Mouse (Mus musculus): ENCODE data around the gene Slc2a10. TPM values are rescaled to one million over a fixed set of nuclear protein-coding genes. Genes with fewer than 3 reads are reported as not detected.
A peak's percentile ranks its signal among the peaks of the same experiment; 100 is the strongest.
"Not testable (repeated sequence)": the region's sequence is repeated elsewhere in the genome, so short reads cannot be mapped to it uniquely, and the experiment has no call there.

The Slc2a10 gene
- polyA plus RNA-seq, 1 experiment from 2014 or later = 2.3 TPM

DNA sequence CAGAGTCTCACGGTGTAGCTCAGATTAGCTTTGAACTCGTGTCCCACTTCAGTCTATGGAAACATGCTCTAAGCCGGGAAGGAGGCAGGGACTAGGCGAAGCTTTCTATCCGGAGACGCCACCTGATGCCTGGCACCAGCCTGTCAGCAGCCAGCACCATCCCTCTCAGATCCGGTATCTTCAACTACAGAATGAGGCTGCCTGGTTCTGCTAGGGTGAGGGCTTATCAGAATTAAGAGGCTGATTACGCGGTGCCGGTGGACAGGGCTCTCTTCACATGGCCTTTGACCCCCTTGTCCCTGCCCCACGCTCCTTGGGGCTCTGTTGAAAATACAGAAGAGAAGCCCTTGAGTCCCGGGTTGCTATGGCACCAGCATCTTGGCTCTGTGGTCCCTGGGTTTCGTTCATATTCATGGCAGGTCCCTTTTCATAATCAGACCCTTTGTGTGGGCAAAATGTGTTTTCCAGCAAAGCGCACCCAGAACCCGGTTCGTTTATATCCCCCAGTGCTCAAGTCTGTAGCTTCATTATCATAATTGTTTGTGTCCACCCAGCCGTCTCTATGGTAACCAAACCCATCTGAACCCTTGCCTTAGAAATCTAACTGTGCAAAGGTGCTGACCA, 9.9 kb upstream of the Slc2a10 start:
- DNase-seq (ENCODE audit: low spot score) = peak; percentile 74
- Histone ChIP-seq H3K9ac (ENCODE audit: low read depth, low read length) (peak overlapping the region; percentile 84), H3K9me3 (ENCODE audit: control insufficient read depth, low read length) (no peaks in the 10 kb centered on the region), H3K4me2 (replicated peaks; ENCODE audit: low read depth, low read length) (peak overlapping the region; percentile 75), H3K36me3 (ENCODE audit: control insufficient read depth, insufficient read depth, low read length) (no peaks in the 10 kb centered on the region), H3K27me3 (ENCODE audit: control insufficient read depth, insufficient read depth, low read length) (no peaks in the 10 kb centered on the region), H3K4me3 (ENCODE audit: low read depth, low read length) (peak overlapping the region; percentile 73), H3K4me1 (replicated peaks; ENCODE audit: control insufficient read depth, insufficient read depth, low read length) (no peaks in the 10 kb centered on the region; the same call in 1 of the 2 replicates), H3K27ac (ENCODE audit: low read depth, low read length) (peak overlapping the region; percentile 87)
- WGBS = 13% methylated on average over 17 of the region's 17 CpGs
- ATAC-seq (ENCODE audit: low FRiP score) = peak; percentile 71

GRCm38 (mm10) chr2:165494495-165494894, 9.1 kb upstream of the Slc2a10 start:
- H3K36me3 ChIP-seq (ENCODE audit: control insufficient read depth, insufficient read depth, low read length) = no peaks in the 10 kb centered on the region
- WGBS = 43% methylated on average over 2 of the region's 2 CpGs

GRCm38 (mm10) chr2:165496251-165496650, 7.3 kb upstream of the Slc2a10 start:
- no peak for ATAC-seq (ENCODE audit: low FRiP score)
- DNase-seq (ENCODE audit: low spot score) = peak; percentile 56
- H3K4me2 ChIP-seq (replicated peaks; ENCODE audit: low read depth, low read length) = no peak overlapping the region

More at GRCm38 (mm10) chr2:165494495-165494894, 9.1 kb upstream of the Slc2a10 start:
- Histone ChIP-seq H3K9me3 (ENCODE audit: control insufficient read depth, low read length) (no peaks in the 10 kb centered on the region), H3K27ac (ENCODE audit: low read depth, low read length) (peak overlapping the region; percentile 87), H3K4me3 (ENCODE audit: low read depth, low read length) (no peak overlapping the region), H3K9ac (ENCODE audit: low read depth, low read length) (no peak overlapping the region), H3K27me3 (ENCODE audit: control insufficient read depth, insufficient read depth, low read length) (no peaks in the 10 kb centered on the region), H3K4me1 (replicated peaks; ENCODE audit: control insufficient read depth, insufficient read depth, low read length) (no peaks in the 10 kb centered on the region; the same call in 1 of the 2 replicates), H3K4me2 (replicated peaks; ENCODE audit: low read depth, low read length) (no peak overlapping the region)
- no peak for DNase-seq (ENCODE audit: low spot score)
- ATAC-seq (ENCODE audit: low FRiP score) = 0 out of 2 replicates have a peak, but pooled peaks have one; percentile 9

GRCm38 (mm10) chr2:165497706-165498275, 5.8 kb upstream of the Slc2a10 start:
- Histone ChIP-seq H3K36me3 (ENCODE audit: control insufficient read depth, insufficient read depth, low read length) (no peaks in the 10 kb centered on the region), H3K9me3 (ENCODE audit: control insufficient read depth, low read length) (no peaks in the 10 kb centered on the region), H3K27me3 (ENCODE audit: control insufficient read depth, insufficient read depth, low read length) (no peaks in the 10 kb centered on the region), H3K4me1 (replicated peaks; ENCODE audit: control insufficient read depth, insufficient read depth, low read length) (no peaks in the 10 kb centered on the region), H3K4me2 (replicated peaks; ENCODE audit: low read depth, low read length) (no peak overlapping the region), H3K4me3 (ENCODE audit: low read depth, low read length) (no peak overlapping the region), H3K9ac (ENCODE audit: low read depth, low read length) (no peak overlapping the region), H3K27ac (ENCODE audit: low read depth, low read length) (no peak overlapping the region)
- ATAC-seq (ENCODE audit: low FRiP score) (no peak), DNase-seq (ENCODE audit: low spot score) (no peak)
- 68% methylated on average over 2 of the region's 2 CpGs for WGBS

More at GRCm38 (mm10) chr2:165496251-165496650, 7.3 kb upstream of the Slc2a10 start:
- Histone ChIP-seq H3K4me1 (replicated peaks; ENCODE audit: control insufficient read depth, insufficient read depth, low read length) (no peaks in the 10 kb centered on the region; the same call in 1 of the 2 replicates), H3K27ac (ENCODE audit: low read depth, low read length) (no peak overlapping the region), H3K27me3 (ENCODE audit: control insufficient read depth, insufficient read depth, low read length) (no peaks in the 10 kb centered on the region), H3K36me3 (ENCODE audit: control insufficient read depth, insufficient read depth, low read length) (no peaks in the 10 kb centered on the region), H3K9ac (ENCODE audit: low read depth, low read length) (no peak overlapping the region), H3K9me3 (ENCODE audit: control insufficient read depth, low read length) (no peaks in the 10 kb centered on the region), H3K4me3 (ENCODE audit: low read depth, low read length) (no peak overlapping the region)

GRCm38 (mm10) chr2:165498816-165499215, 4.8 kb upstream of the Slc2a10 start:
- Histone ChIP-seq H3K4me3 (ENCODE audit: low read depth, low read length) (no peak overlapping the region), H3K9ac (ENCODE audit: low read depth, low read length) (no peak overlapping the region), H3K4me1 (replicated peaks; ENCODE audit: control insufficient read depth, insufficient read depth, low read length) (0 out of 2 replicates have a peak, but pooled peaks cover 3% of the 10 kb centered on the region), H3K27ac (ENCODE audit: low read depth, low read length) (no peak overlapping the region), H3K27me3 (ENCODE audit: control insufficient read depth, insufficient read depth, low read length) (no peaks in the 10 kb centered on the region), H3K9me3 (ENCODE audit: control insufficient read depth, low read length) (no peaks in the 10 kb centered on the region), H3K4me2 (replicated peaks; ENCODE audit: low read depth, low read length) (no peak overlapping the region), H3K36me3 (ENCODE audit: control insufficient read depth, insufficient read depth, low read length) (no peaks in the 10 kb centered on the region)
- DNase-seq (ENCODE audit: low spot score) (no peak), ATAC-seq (ENCODE audit: low FRiP score) (no peak)
- WGBS = 77% methylated on average over 6 of the region's 6 CpGs

DNA sequence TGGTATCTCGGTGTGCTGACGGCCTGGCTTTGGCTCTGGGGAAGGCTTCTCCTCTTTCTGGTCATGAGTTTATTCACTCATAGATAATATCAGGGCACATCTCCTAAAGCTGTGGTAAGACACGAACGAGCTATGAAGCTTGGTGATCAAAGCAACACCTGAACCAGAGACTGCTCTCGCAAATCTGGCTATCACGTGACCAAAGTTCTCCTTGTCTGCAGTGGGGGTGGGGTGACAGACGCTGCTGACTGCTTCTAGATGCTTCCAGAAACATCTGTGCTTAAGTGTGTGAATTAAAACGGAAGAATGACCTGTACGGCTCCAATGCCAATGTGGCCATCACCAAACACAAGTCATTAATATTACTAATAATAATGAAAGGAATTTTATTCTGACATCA, 6.1 kb downstream of the Slc2a10 start:
- DNase-seq (ENCODE audit: low spot score) = no peak
- Histone ChIP-seq H3K4me3 (ENCODE audit: low read depth, low read length) (no peak overlapping the region), H3K27ac (ENCODE audit: low read depth, low read length) (no peak overlapping the region), H3K9ac (ENCODE audit: low read depth, low read length) (no peak overlapping the region), H3K27me3 (ENCODE audit: control insufficient read depth, insufficient read depth, low read length) (no peaks in the 10 kb centered on the region), H3K4me2 (replicated peaks; ENCODE audit: low read depth, low read length) (no peak overlapping the region), H3K9me3 (ENCODE audit: control insufficient read depth, low read length) (no peaks in the 10 kb centered on the region), H3K36me3 (ENCODE audit: control insufficient read depth, insufficient read depth, low read length) (no peaks in the 10 kb centered on the region), H3K4me1 (replicated peaks; ENCODE audit: control insufficient read depth, insufficient read depth, low read length) (peaks cover 5% of the 10 kb centered on the region)
- 82% methylated on average over 9 of the region's 9 CpGs for WGBS
- no peak for ATAC-seq (ENCODE audit: low FRiP score)

DNA sequence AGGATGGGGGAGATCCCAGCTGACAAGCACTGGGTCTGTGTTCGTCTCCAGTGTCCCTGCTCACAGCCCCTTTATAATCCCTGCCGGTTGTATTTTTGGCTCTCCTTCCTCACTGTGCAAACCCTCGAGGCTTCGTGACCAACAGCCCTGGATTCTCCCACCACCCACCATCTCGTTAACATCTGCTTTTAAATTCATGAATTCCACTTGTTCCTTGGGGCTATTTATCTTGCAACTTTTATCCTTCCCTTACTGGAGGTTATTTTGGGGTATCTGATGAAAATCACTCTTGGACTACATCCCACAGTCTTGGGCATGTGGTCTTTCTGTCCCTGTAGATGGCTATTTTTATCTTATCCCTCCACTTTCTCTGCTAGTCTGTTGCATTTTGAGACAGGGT, 6.9 kb downstream of the Slc2a10 start:
- DNase-seq (ENCODE audit: low spot score) = no peak
- WGBS = 69% methylated on average over 5 of the region's 5 CpGs
- H3K36me3 ChIP-seq (ENCODE audit: control insufficient read depth, insufficient read depth, low read length) = no peaks in the 10 kb centered on the region
- H3K9ac ChIP-seq (ENCODE audit: low read depth, low read length) = no peak overlapping the region
- peaks cover 5% of the 10 kb centered on the region for H3K4me1 ChIP-seq (replicated peaks; ENCODE audit: control insufficient read depth, insufficient read depth, low read length)
- H3K27ac ChIP-seq (ENCODE audit: low read depth, low read length) = no peak overlapping the region
- no peak for ATAC-seq (ENCODE audit: low FRiP score)
- H3K4me3 ChIP-seq (ENCODE audit: low read depth, low read length) = no peak overlapping the region
- H3K9me3 ChIP-seq (ENCODE audit: control insufficient read depth, low read length) = no peaks in the 10 kb centered on the region
- no peak overlapping the region for H3K4me2 ChIP-seq (replicated peaks; ENCODE audit: low read depth, low read length)
- no peaks in the 10 kb centered on the region for H3K27me3 ChIP-seq (ENCODE audit: control insufficient read depth, insufficient read depth, low read length)

DNA sequence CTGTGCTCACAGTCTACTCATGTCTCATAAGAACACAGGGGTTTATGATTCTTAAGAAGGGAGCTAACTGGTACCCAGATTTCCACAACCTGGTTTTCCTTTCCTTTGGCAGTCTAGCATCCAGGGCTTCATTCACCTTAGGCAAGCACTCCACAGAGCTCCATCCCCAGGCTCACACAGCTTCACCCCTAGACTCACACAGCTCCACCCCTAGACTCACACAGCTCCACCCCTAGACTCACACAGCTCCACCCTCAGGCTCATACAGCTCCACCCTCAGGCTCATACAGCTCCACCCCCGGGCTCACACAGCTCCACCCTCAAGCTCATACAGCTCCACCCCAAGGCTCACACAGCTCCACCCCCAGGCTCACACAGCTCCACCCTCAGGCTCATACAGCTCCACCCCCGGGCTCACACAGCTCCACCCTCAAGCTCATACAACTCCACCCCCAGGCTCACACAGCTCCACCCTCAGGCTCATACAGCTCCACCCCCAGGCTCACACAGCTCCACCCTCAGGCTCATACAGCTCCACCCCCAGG, 7.4 kb downstream of the Slc2a10 start:
- H3K27me3 ChIP-seq (ENCODE audit: control insufficient read depth, insufficient read depth, low read length); H3K4me3 ChIP-seq (ENCODE audit: low read depth, low read length); H3K4me1 ChIP-seq (replicated peaks; ENCODE audit: control insufficient read depth, insufficient read depth, low read length); H3K9me3 ChIP-seq (ENCODE audit: control insufficient read depth, low read length); H3K27ac ChIP-seq (ENCODE audit: low read depth, low read length); H3K4me2 ChIP-seq (replicated peaks; ENCODE audit: low read depth, low read length); H3K36me3 ChIP-seq (ENCODE audit: control insufficient read depth, insufficient read depth, low read length); DNase-seq (ENCODE audit: low spot score); H3K9ac ChIP-seq (ENCODE audit: low read depth, low read length); ATAC-seq (ENCODE audit: low FRiP score): not testable (repeated sequence)
- 73% methylated on average over 2 of the region's 2 CpGs for WGBS

DNA sequence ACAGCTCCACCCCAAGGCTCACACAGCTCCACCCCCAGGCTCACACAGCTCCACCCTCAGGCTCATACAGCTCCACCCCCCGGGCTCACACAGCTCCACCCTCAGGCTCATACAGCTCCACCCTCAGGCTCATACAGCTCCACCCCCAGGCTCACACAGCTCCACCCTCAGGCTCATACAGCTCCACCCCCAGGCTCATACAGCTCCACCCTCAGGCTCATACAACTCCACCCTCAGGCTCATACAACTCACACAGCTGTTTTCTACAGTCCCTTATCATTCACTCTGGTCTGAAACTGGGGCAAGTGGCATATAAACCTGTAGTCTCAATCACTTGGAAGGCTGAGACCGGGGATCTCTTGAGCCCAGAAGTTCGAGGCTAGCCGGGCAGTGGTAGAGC, 7.9 kb downstream of the Slc2a10 start:
- 87% methylated on average over 4 of the region's 4 CpGs for WGBS
- not testable (repeated sequence) for H3K27ac ChIP-seq (ENCODE audit: low read depth, low read length); DNase-seq (ENCODE audit: low spot score)

More for the DNA sequence above, 7.9 kb downstream of the Slc2a10 start:
- H3K4me1 ChIP-seq (replicated peaks; ENCODE audit: control insufficient read depth, insufficient read depth, low read length); ATAC-seq (ENCODE audit: low FRiP score); H3K9me3 ChIP-seq (ENCODE audit: control insufficient read depth, low read length); H3K36me3 ChIP-seq (ENCODE audit: control insufficient read depth, insufficient read depth, low read length); H3K9ac ChIP-seq (ENCODE audit: low read depth, low read length); H3K4me3 ChIP-seq (ENCODE audit: low read depth, low read length); H3K27me3 ChIP-seq (ENCODE audit: control insufficient read depth, insufficient read depth, low read length); H3K4me2 ChIP-seq (replicated peaks; ENCODE audit: low read depth, low read length): not testable (repeated sequence)

Data from hindbrain, embryonic 11.5 days (tissue).